Mouse (Mus musculus): Measurements from ENCODE around the gene Hmx3.

- TF ChIP-seq CTCF (IDR thresholded peaks at IDR 0.05; ENCODE audit: borderline replicate concordance, insufficient read depth, low read length) (peak; percentile 68; the same call in 1 of the 2 replicates), POLR2A (IDR thresholded peaks at IDR 0.05; ENCODE audit: low read depth, low read length) (no peak)
Observed at GRCm38 (mm10) chr7:131539979-131540378, 2.7 kb upstream of the Hmx3 start.
